Mouse (Mus musculus): ENCODE data around the gene Vhl. TPM values are rescaled to one million over a fixed set of nuclear protein-coding genes. Genes with fewer than 3 reads are reported as not detected.
A peak's percentile ranks its signal among the peaks of the same experiment; 100 is the strongest.

Vhl gene
- total and polyA plus RNA-seq, 2 experiments from 2014 or later: 64.9 to 86.1 TPM

- Histone ChIP-seq H3K27ac (ENCODE audit: low read depth, low read length) (no peak overlapping the region), H3K4me1 (ENCODE audit: insufficient read depth, low read length) (no peaks in the 10 kb centered on the region), H3K4me2 (ENCODE audit: low read depth, low read length, poor library complexity, severe bottlenecking) (no peak overlapping the region), H3K36me3 (ENCODE audit: insufficient read depth, low read length) (no peaks in the 10 kb centered on the region), H3K4me3 (ENCODE audit: low read depth, low read length) (no peak overlapping the region), H3K27me3 (ENCODE audit: insufficient read depth, low read length) (no peaks in the 10 kb centered on the region), H3K9me3 (ENCODE audit: low read length) (no peaks in the 10 kb centered on the region), H3K9ac (replicated peaks; ENCODE audit: low read length, poor library complexity, severe bottlenecking) (no peak overlapping the region)
- DNase-seq (ENCODE audit: low spot score) (peak; percentile 24), ATAC-seq (ENCODE audit: low FRiP score) (no peak)
- no peak for TF ChIP-seq CTCF (IDR thresholded peaks at IDR 0.05)
- WGBS: 66% methylated on average over 14 of the region's 14 CpGs
Observed at GRCm38 (mm10) chr6:113678246-113679012, 54.7 kb downstream of the Vhl start.

- 85% methylated on average over 9 of the region's 9 CpGs for WGBS
Observed at GRCm38 (mm10) chr6:113679993-113680566, 56.3 kb downstream of the Vhl start.

More at GRCm38 (mm10) chr6:113679993-113680566, 56.3 kb downstream of the Vhl start:
- no peak for ATAC-seq (ENCODE audit: low FRiP score)
- H3K4me2 ChIP-seq (ENCODE audit: low read depth, low read length, poor library complexity, severe bottlenecking): no peak overlapping the region
- no peak overlapping the region for H3K27ac ChIP-seq (ENCODE audit: low read depth, low read length)
- H3K36me3 ChIP-seq (ENCODE audit: insufficient read depth, low read length): no peaks in the 10 kb centered on the region
- no peaks in the 10 kb centered on the region for H3K27me3 ChIP-seq (ENCODE audit: insufficient read depth, low read length)
- TF ChIP-seq CTCF (IDR thresholded peaks at IDR 0.05): no peak
- no peak overlapping the region for H3K9ac ChIP-seq (replicated peaks; ENCODE audit: low read length, poor library complexity, severe bottlenecking)
- H3K9me3 ChIP-seq (ENCODE audit: low read length): no peaks in the 10 kb centered on the region
- no peaks in the 10 kb centered on the region for H3K4me1 ChIP-seq (ENCODE audit: insufficient read depth, low read length)
- no peak for DNase-seq (ENCODE audit: low spot score)
- no peak overlapping the region for H3K4me3 ChIP-seq (ENCODE audit: low read depth, low read length)

Other genes starting within 250 kb of the Vhl start
- 27.8 and 31.0 TPM in 2 replicates for gene Tada3, start 246.1 kb upstream of the Vhl start, total RNA-seq (2014; rRNA removed)
- gene Tada3, start 246.1 kb upstream of the Vhl start, polyA plus RNA-seq (2015; fragmentation: Nextera tagmentation; extraction: Ambion mirVana): 73.8 and 74.0 TPM in 2 replicates
- gene Arpc4, start 245.8 kb upstream of the Vhl start, total RNA-seq (2014; rRNA removed): 190 and 200 TPM in 2 replicates
- gene Arpc4, start 245.8 kb upstream of the Vhl start, polyA plus RNA-seq (2015; fragmentation: Nextera tagmentation; extraction: Ambion mirVana): 505 TPM in 2 replicates
- gene Ttll3, start 234.7 kb upstream of the Vhl start, total RNA-seq (2014; rRNA removed): 10.0 and 20.0 TPM in 2 replicates
- gene Ttll3, start 234.7 kb upstream of the Vhl start, polyA plus RNA-seq (2015; fragmentation: Nextera tagmentation; extraction: Ambion mirVana): 10.2 and 14.6 TPM in 2 replicates
- 17.1 and 53.8 TPM in 2 replicates for gene Rpusd3, start 204.6 kb upstream of the Vhl start, total RNA-seq (2014; rRNA removed)
- gene Rpusd3, start 204.6 kb upstream of the Vhl start, polyA plus RNA-seq (2015; fragmentation: Nextera tagmentation; extraction: Ambion mirVana): 22.0 and 27.2 TPM in 2 replicates
- gene Cidec, start 188.2 kb upstream of the Vhl start, total RNA-seq (2014; rRNA removed): not detected in 2 replicates
- 0.09 TPM in 1 of 2 replicates, not detected in the other for gene Cidec, start 188.2 kb upstream of the Vhl start, polyA plus RNA-seq (2015; fragmentation: Nextera tagmentation; extraction: Ambion mirVana)
- gene Jagn1, start 181.4 kb upstream of the Vhl start, total RNA-seq (2014; rRNA removed): 43.6 and 48.6 TPM in 2 replicates
- 80.4 and 85.4 TPM in 2 replicates for gene Jagn1, start 181.4 kb upstream of the Vhl start, polyA plus RNA-seq (2015; fragmentation: Nextera tagmentation; extraction: Ambion mirVana)
- 0.49 TPM in 1 of 2 replicates, not detected in the other for gene Il17re, start 165.5 kb upstream of the Vhl start, total RNA-seq (2014; rRNA removed)
- gene Il17re, start 165.5 kb upstream of the Vhl start, polyA plus RNA-seq (2015; fragmentation: Nextera tagmentation; extraction: Ambion mirVana): 0.48 and 0.77 TPM in 2 replicates
- 4.7 and 11.6 TPM in 2 replicates for gene Il17rc, start 152.5 kb upstream of the Vhl start, total RNA-seq (2014; rRNA removed)
- gene Il17rc, start 152.5 kb upstream of the Vhl start, polyA plus RNA-seq (2015; fragmentation: Nextera tagmentation; extraction: Ambion mirVana): 4.1 and 4.2 TPM in 2 replicates
- gene Creld1, start 140.7 kb upstream of the Vhl start, total RNA-seq (2014; rRNA removed): 39.4 and 43.0 TPM in 2 replicates
- 56.6 and 60.4 TPM in 2 replicates for gene Creld1, start 140.7 kb upstream of the Vhl start, polyA plus RNA-seq (2015; fragmentation: Nextera tagmentation; extraction: Ambion mirVana)
- 29.4 and 39.3 TPM in 2 replicates for gene Prrt3, start 122.0 kb upstream of the Vhl start, total RNA-seq (2014; rRNA removed)
- gene Prrt3, start 122.0 kb upstream of the Vhl start, polyA plus RNA-seq (2015; fragmentation: Nextera tagmentation; extraction: Ambion mirVana): 18.4 and 20.7 TPM in 2 replicates
- 71.9 and 74.1 TPM in 2 replicates for gene Emc3, start 92.3 kb upstream of the Vhl start, total RNA-seq (2014; rRNA removed)
- 111 and 120 TPM in 2 replicates for gene Emc3, start 92.3 kb upstream of the Vhl start, polyA plus RNA-seq (2015; fragmentation: Nextera tagmentation; extraction: Ambion mirVana)
- gene Fancd2, start 92.3 kb upstream of the Vhl start, total RNA-seq (2014; rRNA removed): 2.4 and 3.4 TPM in 2 replicates
- gene Fancd2, start 92.3 kb upstream of the Vhl start, polyA plus RNA-seq (2015; fragmentation: Nextera tagmentation; extraction: Ambion mirVana): 0.99 and 1.2 TPM in 2 replicates
- 0.47 TPM in 1 of 2 replicates, not detected in the other for gene Fancd2os, start 23.2 kb upstream of the Vhl start, total RNA-seq (2014; rRNA removed)
- 0.11 and 0.18 TPM in 2 replicates for gene Fancd2os, start 23.2 kb upstream of the Vhl start, polyA plus RNA-seq (2015; fragmentation: Nextera tagmentation; extraction: Ambion mirVana)
- 210 and 215 TPM in 2 replicates for gene Brk1, start 19.2 kb upstream of the Vhl start, total RNA-seq (2014; rRNA removed)
- 284 and 289 TPM in 2 replicates for gene Brk1, start 19.2 kb upstream of the Vhl start, polyA plus RNA-seq (2015; fragmentation: Nextera tagmentation; extraction: Ambion mirVana)
- 5.2 and 7.6 TPM in 2 replicates for gene Irak2, start 14.5 kb downstream of the Vhl start, total RNA-seq (2014; rRNA removed)
- gene Irak2, start 14.5 kb downstream of the Vhl start, polyA plus RNA-seq (2015; fragmentation: Nextera tagmentation; extraction: Ambion mirVana): 2.5 and 2.7 TPM in 2 replicates
- 63.4 and 72.7 TPM in 2 replicates for gene Tatdn2, start 73.1 kb downstream of the Vhl start, total RNA-seq (2014; rRNA removed)
- 1.2 and 1.5 TPM in 2 replicates for gene Tatdn2, start 73.1 kb downstream of the Vhl start, polyA plus RNA-seq (2015; fragmentation: Nextera tagmentation; extraction: Ambion mirVana)
- not detected in 2 replicates for gene Ghrl, start 95.9 kb downstream of the Vhl start, total RNA-seq (2014; rRNA removed)
- gene Ghrl, start 95.9 kb downstream of the Vhl start, polyA plus RNA-seq (2015; fragmentation: Nextera tagmentation; extraction: Ambion mirVana): 0.47 TPM in 1 of 2 replicates, not detected in the other
- 104 and 112 TPM in 2 replicates for gene Sec13, start 116.8 kb downstream of the Vhl start, total RNA-seq (2014; rRNA removed)
- 145 and 153 TPM in 2 replicates for gene Sec13, start 116.8 kb downstream of the Vhl start, polyA plus RNA-seq (2015; fragmentation: Nextera tagmentation; extraction: Ambion mirVana)

All from midbrain, postnatal 0 days (tissue).